Mouse (Mus musculus): ENCODE measurements around the gene Klhl5. TPM values are rescaled to one million over a fixed set of nuclear protein-coding genes. Genes with fewer than 3 reads are reported as not detected.

The Klhl5 gene
- total RNA-seq, 2 experiments from 2014 or later: 51.1 to 60.2 TPM

DNA sequence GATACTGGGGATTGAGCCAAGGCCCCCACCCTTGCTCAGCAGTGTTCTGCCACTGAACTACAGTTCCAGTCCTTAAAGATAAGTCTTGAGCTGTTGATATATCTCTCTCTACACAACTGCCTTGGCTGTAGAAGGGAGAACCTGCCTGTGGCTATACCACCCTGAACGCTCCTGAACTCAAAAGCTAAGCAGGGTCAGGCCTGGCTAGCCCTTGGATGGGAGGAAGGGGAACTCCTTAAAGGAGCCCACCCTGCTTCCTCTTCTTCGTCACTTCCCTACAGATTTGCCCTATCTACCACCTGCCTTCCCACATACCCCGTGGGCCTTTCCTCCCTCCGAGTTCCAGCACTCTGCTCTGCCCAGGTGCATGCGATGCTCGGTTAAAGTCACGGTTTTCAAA, 28.8 kb downstream of the Klhl5 start:
- DNase-seq (ENCODE audit: low spot score in 2 of 2): no peak
- intact Hi-C loops (cut with DNase I): no loop called here

DNA sequence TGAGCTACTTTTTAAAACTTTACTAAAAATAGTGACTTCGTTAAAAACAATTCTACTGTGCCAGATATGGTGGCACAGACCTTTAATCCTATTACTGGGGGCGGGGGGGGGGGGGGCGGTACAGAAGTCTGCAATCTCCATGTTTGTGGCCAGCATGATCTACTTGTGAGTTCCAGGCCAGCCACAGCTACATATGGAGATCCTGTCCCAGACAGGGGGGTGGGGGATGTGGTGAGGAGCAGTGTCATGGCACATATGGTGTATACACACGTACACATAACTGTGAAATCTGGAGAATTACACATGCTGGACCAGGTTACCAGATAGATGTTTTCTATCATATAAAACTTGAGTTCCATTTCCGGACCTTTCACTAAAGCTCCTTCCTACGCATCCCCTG, 29.7 kb downstream of the Klhl5 start:
- no peak for DNase-seq (ENCODE audit: low spot score in 2 of 2)
- intact Hi-C loops (cut with DNase I): no loop called here

DNA sequence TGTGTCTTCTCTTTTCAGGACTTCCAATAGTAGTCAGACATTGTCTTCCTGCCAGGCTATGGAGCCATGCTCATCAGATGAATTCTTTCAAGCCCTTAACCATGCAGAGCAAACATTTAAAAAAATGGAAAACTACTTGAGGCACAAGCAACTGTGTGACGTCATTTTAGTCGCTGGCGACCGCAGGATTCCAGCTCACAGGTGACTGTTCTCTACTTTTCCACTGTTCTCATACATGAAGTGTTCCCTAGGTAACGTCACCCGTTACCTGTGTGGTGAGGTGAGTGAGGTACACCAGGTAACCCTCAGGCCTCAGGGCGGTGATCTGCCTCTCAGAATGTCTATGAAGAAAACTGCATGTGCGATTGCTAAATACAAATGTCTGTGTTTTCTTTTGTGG, 33.9 kb downstream of the Klhl5 start:
- no peak for DNase-seq (ENCODE audit: low spot score in 2 of 2)
- intact Hi-C loops (cut with DNase I): no loop called here

DNA sequence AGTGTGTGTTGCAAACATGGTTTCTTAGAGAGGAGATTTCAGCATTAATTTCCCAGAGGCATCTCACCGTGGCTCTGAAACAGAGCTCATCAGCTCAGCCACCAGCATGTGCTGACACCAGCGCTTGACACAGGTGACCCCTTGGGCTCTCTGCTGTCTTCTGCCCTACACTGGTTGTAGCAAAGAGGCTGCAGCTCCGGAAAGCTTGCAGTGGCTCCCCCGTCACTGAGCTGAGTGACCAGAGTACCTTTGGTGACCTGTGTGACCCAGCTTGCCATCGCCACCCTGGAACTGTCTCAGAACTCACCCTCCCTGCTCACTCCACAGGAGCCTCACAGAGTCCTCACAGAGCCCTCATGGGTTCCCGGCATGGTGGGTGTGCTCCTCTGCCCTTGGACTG, 34.9 kb downstream of the Klhl5 start:
- no peak for DNase-seq (ENCODE audit: low spot score in 2 of 2)
- intact Hi-C loops (cut with DNase I): no loop called here

DNA sequence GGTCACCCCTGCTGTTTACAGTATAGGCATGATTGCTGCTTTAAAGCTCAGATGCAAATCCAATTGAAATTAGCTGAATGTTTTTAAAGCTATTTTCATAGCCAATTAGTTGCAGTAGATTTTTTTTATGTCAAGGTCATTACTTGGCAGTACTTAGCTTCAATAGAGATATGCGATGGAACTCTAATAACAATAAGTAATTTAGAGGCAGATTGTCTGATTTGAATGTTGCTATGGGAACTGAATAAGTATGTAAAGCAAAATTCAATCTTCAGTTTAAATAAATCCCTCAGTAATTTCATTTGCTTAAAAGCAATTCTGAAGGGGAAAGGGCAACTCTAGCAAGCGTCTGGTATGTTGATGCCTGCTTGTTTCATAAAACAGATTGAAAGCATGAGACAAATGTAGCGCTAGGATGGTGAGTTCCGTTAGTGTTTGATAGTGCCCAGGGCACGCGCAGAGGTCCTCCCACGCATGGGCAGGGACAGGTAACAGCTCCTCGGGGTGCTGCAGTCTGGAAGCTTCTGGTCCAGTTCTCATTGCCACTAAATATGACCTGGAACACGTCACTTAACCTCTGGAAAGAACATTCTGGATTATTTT, 38.3 kb downstream of the Klhl5 start:
- intact Hi-C loops (cut with DNase I): no loop called here
- no peak for DNase-seq (ENCODE audit: low spot score in 2 of 2)

DNA sequence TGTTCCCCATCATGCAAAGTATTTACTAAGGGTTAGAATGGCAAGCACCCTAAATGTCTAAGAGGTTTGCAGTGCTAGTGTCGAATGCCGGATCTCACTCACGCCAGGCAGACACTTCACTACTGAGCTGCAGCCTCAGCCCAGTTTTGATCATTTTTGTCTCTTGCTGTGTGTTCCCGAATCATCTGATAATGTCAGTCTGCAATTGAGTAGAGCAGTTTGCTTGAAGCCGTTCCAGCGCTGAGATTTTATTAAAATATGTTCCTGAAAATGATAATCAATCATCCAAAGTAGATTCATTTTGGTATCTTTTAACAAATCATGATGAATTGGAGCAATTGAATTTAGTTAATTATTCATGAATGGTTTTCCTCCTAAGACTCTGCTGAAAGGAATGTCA, 39.4 kb downstream of the Klhl5 start:
- intact Hi-C loops (cut with DNase I): no loop called here

DNA sequence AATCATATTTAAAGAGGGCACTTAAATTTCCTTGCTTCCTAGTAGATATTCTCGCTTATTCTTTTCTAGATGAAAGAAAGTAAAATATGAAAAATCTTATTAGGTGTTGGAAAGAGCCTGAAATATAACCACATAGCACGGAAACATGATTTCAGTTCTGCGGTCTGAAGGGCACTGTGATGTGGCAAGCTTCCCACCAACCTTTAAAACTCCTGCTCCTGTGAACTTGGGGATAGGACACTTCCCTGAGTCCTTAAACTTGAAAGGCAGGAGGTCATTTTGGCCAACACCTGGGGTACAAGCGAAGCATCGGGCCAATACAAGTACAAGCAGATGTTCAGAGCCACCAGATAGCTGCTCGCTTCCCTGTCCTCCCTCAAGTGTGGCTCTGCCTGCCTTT, 42.4 kb downstream of the Klhl5 start:
- intact Hi-C loops (cut with DNase I): no loop called here

More for the DNA sequence above, 39.4 kb downstream of the Klhl5 start:
- no peak for DNase-seq (ENCODE audit: low spot score in 2 of 2)

DNA sequence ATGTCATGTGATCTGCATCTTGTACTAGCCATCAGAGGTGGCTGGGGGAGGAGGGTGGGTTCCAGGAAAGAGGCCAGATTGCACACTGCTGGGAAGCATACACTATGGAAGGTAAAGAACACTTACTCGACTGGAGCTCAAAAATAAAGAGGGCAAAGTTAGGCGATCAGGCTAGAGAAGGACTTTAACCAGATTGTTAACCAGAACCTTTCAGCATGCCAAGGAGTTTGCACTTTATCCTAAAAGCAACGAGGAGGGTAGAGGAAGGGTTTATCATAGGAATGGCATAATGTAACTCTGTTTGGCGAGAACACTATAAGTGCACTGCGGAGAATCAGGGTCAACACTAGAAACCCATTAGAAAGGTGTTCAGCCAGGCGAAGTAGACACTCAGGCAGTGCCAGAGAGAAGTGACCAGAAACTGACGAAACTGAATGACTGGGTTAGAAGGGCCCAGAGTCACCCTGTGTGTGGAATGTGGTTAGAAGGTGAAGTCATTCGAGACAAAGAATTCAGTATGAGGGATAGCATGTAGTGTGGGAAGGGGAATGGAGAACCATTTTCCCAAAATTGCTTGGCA, 43.1 kb downstream of the Klhl5 start:
- intact Hi-C loops (cut with DNase I): no loop called here
- DNase-seq (ENCODE audit: low spot score in 2 of 2): no peak

More for the DNA sequence above, 42.4 kb downstream of the Klhl5 start:
- no peak for DNase-seq (ENCODE audit: low spot score in 2 of 2)

DNA sequence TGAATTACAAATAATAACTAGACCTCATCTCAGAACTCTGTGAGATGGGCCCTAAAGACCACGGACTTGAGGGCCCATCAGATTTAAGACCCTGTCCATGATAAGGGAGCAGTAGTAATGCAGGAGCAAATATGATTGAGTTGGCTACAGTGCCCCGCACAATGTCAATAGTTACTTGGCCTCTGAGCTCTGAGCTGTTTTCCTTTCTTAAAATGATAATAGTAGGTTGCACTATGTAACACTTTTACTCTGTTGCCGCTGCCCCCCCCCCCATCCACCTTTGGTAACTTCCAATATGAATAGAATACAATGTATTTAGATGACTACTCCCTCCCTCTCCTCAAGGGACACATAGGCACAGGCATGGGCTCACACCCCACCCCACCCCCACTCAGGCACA, 43.9 kb downstream of the Klhl5 start:
- no peak for DNase-seq (ENCODE audit: low spot score in 2 of 2)
- intact Hi-C loops (cut with DNase I): no loop called here

DNA sequence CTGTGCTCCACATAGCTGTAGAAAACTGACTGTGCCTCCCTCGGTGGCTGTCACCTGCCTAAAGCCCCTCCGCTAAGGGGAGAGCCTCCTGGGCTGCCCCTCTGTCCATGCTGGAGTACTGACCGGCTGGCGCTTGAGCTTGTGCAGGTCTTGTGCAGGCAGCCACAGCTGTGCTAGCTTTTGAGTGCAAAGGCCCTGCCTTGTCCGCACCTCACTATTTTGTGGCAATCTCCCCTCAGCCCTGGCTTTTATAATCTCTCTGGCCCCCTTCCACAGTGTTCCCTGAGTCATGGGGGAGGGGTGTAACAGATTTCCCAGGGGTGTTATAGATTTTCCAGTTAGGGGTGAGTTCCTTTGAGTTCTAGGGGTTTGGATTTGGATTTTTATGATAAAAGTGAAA, 44.4 kb downstream of the Klhl5 start:
- DNase-seq (ENCODE audit: low spot score in 2 of 2): no peak
- intact Hi-C loops (cut with DNase I): no loop called here

DNA sequence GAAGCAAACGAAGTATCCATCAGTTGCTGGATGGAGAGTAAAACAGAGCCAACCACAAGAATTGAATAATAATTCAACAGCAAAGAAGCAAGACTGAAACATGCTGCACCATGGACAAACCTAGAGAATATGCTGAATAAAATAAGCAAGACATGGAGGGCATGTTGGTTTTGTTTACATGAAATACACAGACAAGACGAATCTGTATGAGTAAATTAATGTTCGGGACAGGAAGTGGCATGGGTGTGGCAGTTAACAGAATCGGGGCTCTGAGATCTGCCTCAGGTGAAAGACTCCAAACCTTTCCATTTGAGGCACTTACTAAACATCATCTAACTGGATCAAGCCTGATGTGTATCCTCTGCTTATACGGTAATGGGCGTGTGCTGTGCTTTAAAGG, 46.9 kb downstream of the Klhl5 start:
- DNase-seq (ENCODE audit: low spot score in 2 of 2): no peak
- intact Hi-C loops (cut with DNase I): no loop called here

DNA sequence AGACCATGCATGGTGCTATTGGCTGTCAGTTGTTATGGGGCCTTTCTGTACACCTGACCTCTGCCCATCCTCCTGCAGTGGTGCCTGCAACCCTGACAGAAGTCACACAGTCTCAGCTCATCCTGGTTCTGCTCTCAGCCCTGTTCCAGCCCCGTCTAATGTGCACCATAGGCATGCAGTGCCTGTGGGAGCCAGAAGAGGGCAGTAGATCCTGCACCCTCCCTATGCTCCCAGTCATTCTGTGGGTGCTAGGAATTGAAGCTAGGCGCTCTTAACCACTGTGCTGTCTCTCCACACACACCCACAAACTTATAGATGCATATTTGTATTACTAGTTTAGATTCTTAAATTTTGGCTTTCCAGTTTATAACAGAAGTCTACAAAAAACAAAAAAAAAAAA, 49.5 kb downstream of the Klhl5 start:
- intact Hi-C loops (cut with DNase I): no loop called here
- DNase-seq (ENCODE audit: low spot score in 2 of 2): no peak

DNA sequence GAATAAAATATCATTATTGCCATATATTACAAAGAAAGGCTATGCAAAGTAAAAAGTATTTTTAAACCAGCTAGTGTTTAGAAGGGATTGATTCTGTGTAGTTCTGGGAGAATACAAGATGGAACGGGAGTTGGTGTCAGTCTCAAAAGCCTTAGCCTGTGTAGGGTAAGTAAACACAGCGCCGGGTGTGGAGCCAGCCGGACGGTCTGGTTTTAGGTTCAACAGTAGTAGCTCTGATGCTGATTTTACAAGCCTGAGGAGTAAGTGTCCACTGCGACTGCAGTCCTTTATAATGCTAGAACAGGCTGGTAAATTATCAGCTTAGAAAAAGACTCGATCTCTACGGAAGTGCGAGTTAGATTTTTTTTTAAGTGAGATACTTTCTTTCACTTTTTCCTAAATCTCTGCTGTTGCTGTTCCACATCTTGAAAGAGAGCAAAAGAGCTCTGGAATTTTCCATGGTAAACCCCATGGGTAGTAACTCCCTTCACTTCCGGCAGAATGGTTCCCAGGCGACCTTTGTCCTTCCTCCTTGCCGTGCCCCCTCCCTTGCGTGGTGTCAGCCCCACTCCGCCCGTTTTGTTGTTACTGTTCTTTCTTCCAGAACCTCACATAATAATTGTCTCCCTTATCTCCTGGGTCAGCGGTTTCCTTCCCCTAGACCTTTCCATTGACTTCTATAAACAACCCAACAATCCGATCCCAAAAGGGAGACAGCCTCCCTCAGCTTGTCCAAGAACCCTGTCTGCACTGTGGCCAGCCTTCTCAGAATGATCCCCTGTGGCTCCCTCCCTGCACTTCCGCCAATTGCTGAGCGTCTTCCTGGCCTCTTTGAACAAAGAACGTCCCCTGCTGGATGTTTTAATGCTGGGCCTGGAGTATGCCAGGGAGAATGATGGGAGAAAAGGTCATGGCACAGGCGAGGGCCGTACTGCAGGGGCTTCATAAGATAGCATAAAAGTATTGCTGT, 50.4 kb downstream of the Klhl5 start:
- intact Hi-C loops (cut with DNase I): no loop called here
- no peak for DNase-seq (ENCODE audit: low spot score in 2 of 2)

DNA sequence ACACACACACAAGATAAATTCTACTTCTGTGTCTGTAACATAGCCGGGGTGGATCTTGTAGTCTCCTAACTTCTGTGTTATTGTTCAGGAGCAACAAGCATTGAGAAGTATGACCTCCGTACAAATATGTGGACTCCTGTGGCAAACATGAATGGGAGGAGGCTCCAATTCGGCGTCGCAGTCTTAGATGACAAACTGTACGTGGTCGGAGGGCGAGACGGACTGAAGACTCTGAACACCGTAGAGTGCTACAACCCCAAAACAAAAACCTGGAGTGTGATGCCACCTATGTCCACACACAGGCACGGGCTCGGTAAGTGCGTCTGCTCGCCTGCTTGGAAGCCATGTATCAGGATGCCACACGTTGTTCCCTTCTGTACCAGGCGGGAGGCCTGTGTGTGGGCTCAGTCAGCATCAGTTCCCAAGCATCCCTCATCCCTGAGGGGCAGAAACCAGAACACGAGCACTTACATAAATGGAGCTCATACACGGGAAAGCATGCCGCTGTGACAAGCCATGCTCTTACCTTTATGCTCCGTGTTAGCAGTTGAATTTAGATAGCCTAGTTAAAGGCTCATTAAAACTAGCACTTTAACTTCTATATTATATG, 51.5 kb downstream of the Klhl5 start:
- intact Hi-C loops (cut with DNase I): no loop called here
- no peak for DNase-seq (ENCODE audit: low spot score in 2 of 2)

DNA sequence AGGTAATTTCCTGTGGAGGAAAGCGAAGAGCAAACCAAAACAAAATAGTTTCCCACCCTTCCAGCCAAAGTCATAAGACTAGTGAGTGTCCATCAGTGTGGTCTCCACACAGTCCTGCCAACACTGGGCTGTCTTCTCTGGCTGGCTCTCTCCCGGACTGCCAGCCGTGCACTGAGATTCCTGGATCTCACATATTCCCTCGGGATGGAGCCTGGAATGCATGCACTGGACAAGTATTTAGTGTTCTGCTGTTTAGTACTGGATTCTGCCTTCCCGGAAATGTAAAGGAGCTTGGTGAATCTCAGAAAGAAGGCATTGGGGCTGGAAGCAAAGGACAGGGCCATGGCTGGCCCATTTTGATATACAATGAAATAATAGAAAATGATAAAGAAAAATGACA, 55.7 kb downstream of the Klhl5 start:
- no peak for DNase-seq (ENCODE audit: low spot score in 2 of 2)
- intact Hi-C loops (cut with DNase I): no loop called here

DNA sequence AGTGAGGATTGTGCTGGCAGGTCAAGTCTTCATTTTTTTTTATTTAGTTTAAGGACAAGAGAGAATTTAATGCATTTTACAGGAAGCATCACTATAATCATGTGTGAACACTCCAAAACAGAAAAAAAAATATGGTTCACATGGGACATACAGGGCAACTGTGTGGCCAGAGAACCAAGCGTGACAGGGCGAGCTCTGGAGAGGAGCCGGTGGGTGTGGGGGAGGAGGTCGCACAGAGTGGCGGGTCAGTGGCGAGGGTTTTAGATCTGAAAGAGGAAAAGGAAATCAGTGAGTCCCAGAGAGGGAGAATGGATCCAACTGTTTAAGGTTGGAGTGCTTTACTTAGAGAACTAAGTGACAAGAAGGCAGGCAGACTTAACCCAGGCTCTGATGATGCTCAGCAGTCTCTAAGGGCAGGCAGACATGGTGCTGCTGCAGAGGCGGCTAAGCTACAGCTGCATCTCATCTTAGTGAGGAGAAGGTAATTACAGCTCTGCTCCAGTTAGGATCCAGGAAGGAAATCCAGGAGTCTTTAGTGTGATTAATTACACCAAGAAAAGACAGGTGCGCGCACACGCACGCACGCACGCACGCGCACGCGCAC, 56.3 kb downstream of the Klhl5 start:
- no peak for DNase-seq (ENCODE audit: low spot score in 2 of 2)
- intact Hi-C loops (cut with DNase I): no loop called here

DNA sequence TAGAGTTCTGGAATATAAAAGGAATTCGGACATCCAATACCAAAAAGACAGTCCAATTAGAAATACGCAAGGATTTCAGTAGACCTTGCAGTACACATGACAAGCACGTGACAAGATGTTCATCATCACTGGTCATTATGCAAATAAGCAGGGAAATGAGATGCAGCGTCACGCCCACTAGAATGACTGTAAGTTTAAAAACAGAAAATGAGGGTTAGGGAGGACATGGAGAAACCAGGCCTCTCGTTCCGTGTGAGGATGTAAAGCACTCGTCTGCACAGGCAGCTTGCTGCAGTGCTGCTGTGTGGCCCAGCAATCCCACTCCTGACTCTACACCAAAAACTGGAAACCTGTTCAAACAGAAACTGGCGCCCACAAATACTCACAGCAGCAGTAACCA, 62.9 kb downstream of the Klhl5 start:
- intact Hi-C loops (cut with DNase I): no loop called here

DNA sequence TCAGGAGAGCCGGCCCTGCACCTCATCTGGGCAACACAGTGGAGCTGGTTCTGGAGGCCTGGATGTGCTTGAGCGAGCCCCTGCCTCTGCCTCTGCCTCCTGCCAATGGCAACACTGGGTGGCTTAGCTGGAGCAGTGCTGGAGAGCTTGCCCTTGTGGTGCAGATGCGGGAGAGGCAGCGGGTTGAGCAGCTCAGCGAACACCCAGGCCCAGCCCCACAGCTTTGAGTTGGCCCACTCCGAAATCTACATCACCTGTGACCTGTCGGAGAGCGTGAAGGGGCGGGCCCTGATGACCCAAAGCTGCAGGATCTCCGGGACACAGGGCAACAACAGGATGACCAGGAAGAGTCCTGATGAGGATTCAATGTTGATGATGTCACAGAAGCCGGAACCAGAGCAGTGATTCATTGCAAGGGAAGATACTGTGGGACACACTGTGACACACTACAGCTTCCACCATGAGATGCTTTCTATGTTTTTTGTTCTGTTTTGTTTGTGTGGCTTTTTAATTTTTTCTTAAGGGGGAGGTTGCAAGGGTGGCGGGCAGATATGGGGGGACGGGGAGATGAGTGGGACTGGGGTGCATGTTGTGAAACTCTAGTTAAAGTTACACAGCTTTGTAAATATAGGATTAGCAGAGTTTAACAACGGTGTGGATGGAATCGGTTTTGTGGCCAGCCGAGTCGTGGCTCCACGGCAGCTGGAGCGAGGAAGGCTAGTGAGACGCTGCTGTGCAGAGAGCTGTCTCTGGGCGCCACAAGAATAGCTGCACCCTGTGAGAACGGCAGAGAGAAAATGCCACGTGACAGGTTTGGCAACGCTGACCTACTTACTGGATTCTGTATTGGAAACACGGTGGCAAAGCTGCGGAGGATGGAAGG, 67.9 kb downstream of the Klhl5 start:
- DNase-seq (ENCODE audit: low spot score in 2 of 2): peak; percentile 79 to 89
- intact Hi-C loops (cut with DNase I): no loop called here

More for the DNA sequence above, 62.9 kb downstream of the Klhl5 start:
- DNase-seq (ENCODE audit: low spot score in 2 of 2): peak in 1 of 2 experiments; percentile 57

DNA sequence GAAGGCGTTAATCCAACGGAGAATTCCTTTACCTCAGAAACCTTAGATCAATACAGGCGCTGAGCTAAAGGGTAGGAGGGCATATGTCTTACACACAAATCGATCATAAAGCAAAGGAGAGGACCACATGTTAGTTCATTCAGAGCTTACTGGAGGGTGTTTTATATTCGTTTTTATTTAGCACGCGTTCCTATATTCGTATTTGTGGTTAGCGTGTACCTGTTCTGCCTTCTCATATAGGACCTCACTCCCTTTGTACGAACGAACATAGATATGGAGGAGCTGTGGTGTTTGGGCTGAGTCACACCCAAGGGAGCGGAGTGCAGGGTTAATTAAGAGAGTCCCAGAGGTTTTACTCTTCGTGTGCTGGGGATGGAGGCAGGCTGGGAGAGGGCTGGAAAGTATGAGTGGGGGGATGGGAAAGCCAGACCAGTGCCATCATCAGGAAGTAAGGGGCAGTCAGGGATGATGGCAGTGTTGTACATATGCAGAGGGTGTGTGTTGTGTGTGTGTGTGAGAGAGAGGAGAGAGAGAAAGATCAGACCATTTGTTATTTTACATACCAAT, 68.7 kb downstream of the Klhl5 start:
- intact Hi-C loops (cut with DNase I): no loop called here
- no peak for DNase-seq (ENCODE audit: low spot score in 2 of 2)

All from left cerebral cortex, postnatal 14 days (tissue).